Mouse (Mus musculus) small intestine, adult 2 months (tissue): ENCODE measurements around the gene Tubb5.

ENCODE experiments used
- CTCF ChIP-seq: fragments of 200-500 bp; IDR thresholded peaks from 2 replicates; pipeline ENCODE4 v1.5.1; 2012; ENCODE audit warnings: low read depth, mild to moderate bottlenecking, control low read depth, inconsistent platforms, low read length, moderate library complexity, mixed read lengths; ENCODE audit not compliant: insufficient replicate concordance, insufficient read length; ENCODE audit errors: extremely low read depth
- POLR2A ChIP-seq: fragments of 200-500 bp; IDR thresholded peaks from 2 replicates; pipeline ENCODE4 v1.6.1; 2012; ENCODE audit warnings: low read depth, mild to moderate bottlenecking, control low read depth, inconsistent platforms, low read length, moderate library complexity

DNA sequence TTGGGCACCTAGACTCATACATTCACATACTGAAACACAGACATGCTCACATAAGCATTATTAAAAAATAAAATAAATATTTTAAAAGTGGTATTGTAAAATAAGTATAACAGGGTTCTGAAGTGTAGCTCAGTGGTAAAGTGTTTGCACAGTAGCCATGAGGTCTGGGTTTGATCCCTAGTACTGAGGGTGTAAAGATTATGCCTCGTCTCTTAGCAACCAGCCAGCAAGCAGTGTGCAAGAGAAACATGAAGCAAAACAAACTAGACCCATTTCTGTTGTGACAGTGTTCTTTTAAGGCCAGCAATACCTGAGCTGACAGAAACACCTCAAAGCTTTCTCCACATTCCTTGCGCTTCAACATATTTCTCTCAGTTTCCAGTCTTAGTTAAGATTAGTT lies 37.2 kb downstream of the Tubb5 start:
- TF ChIP-seq POLR2A = no peak
- TF ChIP-seq CTCF = no peak
